Mouse (Mus musculus): Measurements from ENCODE around the gene Lrr1. TPM values are rescaled to one million over a fixed set of nuclear protein-coding genes. Genes with fewer than 3 reads are reported as not detected.
"Not testable (repeated sequence)": the region's sequence is repeated elsewhere in the genome, so short reads cannot be mapped to it uniquely, and the experiment has no call there.

The Lrr1 gene
- polyA plus RNA-seq, 1 experiment from 2014 or later = 21.1 TPM

- peak; percentile 3; the same call in 1 of the 2 replicates for ATAC-seq (ENCODE audit: low FRiP score, low TSS enrichment)
- peaks cover 18% of the 10 kb centered on the region for H3K36me3 ChIP-seq (ENCODE audit: insufficient read depth, low read length)
- no peaks in the 10 kb centered on the region for H3K9me3 ChIP-seq (ENCODE audit: low read length)
- H3K4me1 ChIP-seq (ENCODE audit: insufficient read depth, low read length) = peaks cover 6% of the 10 kb centered on the region; the same call in 1 of the 2 replicates
- H3K9ac ChIP-seq (replicated peaks; ENCODE audit: low read length) = no peak overlapping the region
- H3K27ac ChIP-seq (ENCODE audit: low read length) = no peak overlapping the region
- 3% methylated on average over 9 of the region's 9 CpGs for WGBS
- peak overlapping the region; percentile 34 for H3K4me2 ChIP-seq (replicated peaks; ENCODE audit: low read depth, low read length)
- H3K4me3 ChIP-seq (ENCODE audit: low read length) = peak overlapping the region; percentile 80; the same call in 1 of the 2 replicates
- no peaks in the 10 kb centered on the region for H3K27me3 ChIP-seq (ENCODE audit: insufficient read depth, low read length)
These were observed 9.1 kb upstream of the Lrr1 start for GRCm38 (mm10) chr12:69159578-69159940.

- not testable (repeated sequence) for ATAC-seq (ENCODE audit: low FRiP score, low TSS enrichment); H3K9me3 ChIP-seq (ENCODE audit: low read length); H3K27me3 ChIP-seq (ENCODE audit: insufficient read depth, low read length); H3K4me1 ChIP-seq (ENCODE audit: insufficient read depth, low read length); H3K4me2 ChIP-seq (replicated peaks; ENCODE audit: low read depth, low read length); H3K27ac ChIP-seq (ENCODE audit: low read length); H3K9ac ChIP-seq (replicated peaks; ENCODE audit: low read length); H3K4me3 ChIP-seq (ENCODE audit: low read length)
- WGBS = 70% methylated on average over 2 of the region's 2 CpGs
- H3K36me3 ChIP-seq (ENCODE audit: insufficient read depth, low read length) = peaks cover 18% of the 10 kb centered on the region
These were observed 7.9 kb upstream of the Lrr1 start for GRCm38 (mm10) chr12:69160677-69161076.

DNA sequence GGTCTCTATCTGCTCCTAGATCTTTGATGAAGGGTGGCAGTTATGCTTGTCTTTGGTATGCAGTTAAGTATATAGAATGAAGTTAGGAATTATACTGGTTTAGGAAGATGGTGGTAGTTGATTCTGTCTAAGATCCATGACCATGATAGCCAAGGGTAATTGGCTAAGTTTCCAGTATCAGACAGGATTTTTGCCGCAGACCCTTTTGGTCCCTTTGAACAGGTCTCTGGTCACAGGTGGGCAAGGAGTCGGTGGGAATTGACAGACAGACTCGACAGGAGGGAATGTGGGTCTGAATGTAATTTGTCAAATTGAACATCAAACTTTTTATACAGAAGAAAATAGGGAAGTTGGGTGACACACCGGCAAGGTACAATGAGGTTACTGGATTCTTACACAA, 5.0 kb upstream of the Lrr1 start:
- 86% methylated on average over 4 of the region's 4 CpGs for WGBS
- H3K36me3 ChIP-seq (ENCODE audit: insufficient read depth, low read length); H3K4me2 ChIP-seq (replicated peaks; ENCODE audit: low read depth, low read length); H3K27me3 ChIP-seq (ENCODE audit: insufficient read depth, low read length); ATAC-seq (ENCODE audit: low FRiP score, low TSS enrichment); H3K27ac ChIP-seq (ENCODE audit: low read length); H3K4me3 ChIP-seq (ENCODE audit: low read length); H3K9me3 ChIP-seq (ENCODE audit: low read length); H3K9ac ChIP-seq (replicated peaks; ENCODE audit: low read length); H3K4me1 ChIP-seq (ENCODE audit: insufficient read depth, low read length): not testable (repeated sequence)

- no peak for ATAC-seq (ENCODE audit: low FRiP score, low TSS enrichment)
- Histone ChIP-seq H3K4me3 (ENCODE audit: low read length) (no peak overlapping the region), H3K9me3 (ENCODE audit: low read length) (no peaks in the 10 kb centered on the region), H3K9ac (replicated peaks; ENCODE audit: low read length) (no peak overlapping the region), H3K4me1 (ENCODE audit: insufficient read depth, low read length) (peaks cover 10% of the 10 kb centered on the region; the same call in 1 of the 2 replicates), H3K27ac (ENCODE audit: low read length) (no peak overlapping the region), H3K4me2 (replicated peaks; ENCODE audit: low read depth, low read length) (no peak overlapping the region), H3K27me3 (ENCODE audit: insufficient read depth, low read length) (no peaks in the 10 kb centered on the region), H3K36me3 (ENCODE audit: insufficient read depth, low read length) (no peaks in the 10 kb centered on the region)
- WGBS = 55% methylated on average over 3 of the region's 3 CpGs
These were observed 3.7 kb upstream of the Lrr1 start for GRCm38 (mm10) chr12:69164904-69165303.

DNA sequence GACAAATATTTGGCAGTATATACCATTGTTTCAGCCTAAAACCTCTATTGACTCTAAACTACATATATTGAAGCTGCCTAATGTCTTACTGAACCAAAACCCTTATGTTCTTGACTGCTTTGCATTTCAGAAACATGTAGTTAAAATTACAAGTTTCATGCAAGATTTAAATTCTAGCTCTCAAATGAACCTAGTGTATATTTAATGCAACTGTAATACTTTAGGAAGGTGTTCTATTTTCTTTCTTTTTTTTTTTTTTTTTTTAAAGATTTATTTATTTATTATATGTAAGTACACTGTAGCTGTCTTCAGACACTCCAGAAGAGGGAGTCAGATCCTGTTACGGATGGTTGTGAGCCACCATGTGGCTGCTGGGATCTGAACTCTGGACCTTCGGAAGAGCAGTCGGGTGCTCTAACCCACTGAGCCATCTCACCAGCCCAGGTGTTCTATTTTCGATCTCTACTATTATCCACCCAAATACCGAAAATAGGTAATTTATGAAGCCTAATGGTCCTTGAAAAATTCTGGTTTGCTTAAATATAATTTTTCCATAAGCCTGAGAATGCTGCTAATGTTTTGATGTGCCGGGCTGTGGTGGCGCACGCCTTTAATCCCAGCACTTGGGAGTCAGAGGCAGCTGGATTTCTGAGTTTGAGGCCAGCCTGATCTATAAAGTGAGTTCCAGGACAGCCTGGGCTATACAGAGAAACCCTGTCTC, 1.6 kb upstream of the Lrr1 start:
- H3K9me3 ChIP-seq (ENCODE audit: low read length); H3K27me3 ChIP-seq (ENCODE audit: insufficient read depth, low read length); H3K36me3 ChIP-seq (ENCODE audit: insufficient read depth, low read length); H3K9ac ChIP-seq (replicated peaks; ENCODE audit: low read length); ATAC-seq (ENCODE audit: low FRiP score, low TSS enrichment); H3K4me2 ChIP-seq (replicated peaks; ENCODE audit: low read depth, low read length); H3K27ac ChIP-seq (ENCODE audit: low read length); H3K4me3 ChIP-seq (ENCODE audit: low read length): not testable (repeated sequence)
- H3K4me1 ChIP-seq (ENCODE audit: insufficient read depth, low read length) = peaks cover 10% of the 10 kb centered on the region; the same call in 1 of the 2 replicates
- 68% methylated on average over 8 of the region's 8 CpGs for WGBS

DNA sequence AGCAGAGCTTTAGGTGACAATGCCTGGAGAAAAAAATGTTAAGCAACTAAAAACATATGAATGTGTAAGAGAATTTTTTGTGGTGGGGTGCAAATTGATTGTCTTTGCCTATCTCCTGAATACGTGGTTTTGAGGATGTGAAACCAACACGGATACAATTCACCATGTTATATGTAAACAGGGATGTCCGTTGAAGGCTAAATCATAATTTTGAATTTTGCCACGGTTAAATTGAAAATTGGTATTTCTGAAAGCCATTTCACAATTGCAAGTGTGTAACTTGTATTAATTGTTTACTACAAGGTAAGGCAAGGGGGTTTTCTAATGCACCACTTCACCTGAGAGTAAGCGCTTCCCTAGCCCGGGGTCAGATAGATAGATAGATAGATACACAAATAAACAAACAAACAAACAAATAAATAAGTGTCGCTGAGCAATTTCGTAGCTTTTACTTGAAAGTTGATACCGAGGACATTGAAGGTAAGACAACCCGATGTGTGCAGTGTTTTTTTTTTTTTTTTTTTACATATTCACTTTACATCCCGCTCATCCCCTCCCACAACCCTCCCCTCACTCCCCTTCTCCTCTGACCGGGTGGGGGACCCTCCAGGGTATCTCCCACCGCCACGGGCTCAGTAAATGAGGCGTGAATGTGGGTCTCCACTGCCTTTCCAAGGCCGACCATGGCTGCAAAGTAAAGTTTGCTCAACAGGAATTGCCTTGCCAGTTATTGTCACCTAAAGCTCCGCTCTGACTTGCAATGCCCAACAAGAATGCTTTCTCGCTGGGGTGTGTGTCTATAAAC, 756 bp upstream of the Lrr1 start:
- Histone ChIP-seq H3K36me3 (ENCODE audit: insufficient read depth, low read length) (0 out of 2 replicates have a peak, but pooled peaks cover 7% of the 10 kb centered on the region), H3K4me3 (ENCODE audit: low read length) (peak overlapping the region; percentile 71), H3K27ac (ENCODE audit: low read length) (peak overlapping the region; percentile 88; the same call in 1 of the 2 replicates), H3K9ac (replicated peaks; ENCODE audit: low read length) (peak overlapping the region; percentile 77), H3K4me1 (ENCODE audit: insufficient read depth, low read length) (peaks cover 10% of the 10 kb centered on the region; the same call in 1 of the 2 replicates), H3K27me3 (ENCODE audit: insufficient read depth, low read length) (no peaks in the 10 kb centered on the region), H3K9me3 (ENCODE audit: low read length) (no peaks in the 10 kb centered on the region), H3K4me2 (replicated peaks; ENCODE audit: low read depth, low read length) (peak overlapping the region; percentile 81)
- peak; percentile 60 for ATAC-seq (ENCODE audit: low FRiP score, low TSS enrichment)
- WGBS = 7% methylated on average over 18 of the region's 18 CpGs

GRCm38 (mm10) chr12:69171307-69171706, 2.7 kb downstream of the Lrr1 start:
- Histone ChIP-seq H3K9ac (replicated peaks; ENCODE audit: low read length) (no peak overlapping the region), H3K4me2 (replicated peaks; ENCODE audit: low read depth, low read length) (no peak overlapping the region), H3K4me3 (ENCODE audit: low read length) (no peak overlapping the region), H3K9me3 (ENCODE audit: low read length) (no peaks in the 10 kb centered on the region), H3K4me1 (ENCODE audit: insufficient read depth, low read length) (peaks cover 10% of the 10 kb centered on the region; the same call in 1 of the 2 replicates), H3K36me3 (ENCODE audit: insufficient read depth, low read length) (0 out of 2 replicates have a peak, but pooled peaks cover 21% of the 10 kb centered on the region), H3K27ac (ENCODE audit: low read length) (no peak overlapping the region), H3K27me3 (ENCODE audit: insufficient read depth, low read length) (no peaks in the 10 kb centered on the region)
- ATAC-seq (ENCODE audit: low FRiP score, low TSS enrichment) = no peak
- WGBS = 95% methylated on average over 2 of the region's 2 CpGs

DNA sequence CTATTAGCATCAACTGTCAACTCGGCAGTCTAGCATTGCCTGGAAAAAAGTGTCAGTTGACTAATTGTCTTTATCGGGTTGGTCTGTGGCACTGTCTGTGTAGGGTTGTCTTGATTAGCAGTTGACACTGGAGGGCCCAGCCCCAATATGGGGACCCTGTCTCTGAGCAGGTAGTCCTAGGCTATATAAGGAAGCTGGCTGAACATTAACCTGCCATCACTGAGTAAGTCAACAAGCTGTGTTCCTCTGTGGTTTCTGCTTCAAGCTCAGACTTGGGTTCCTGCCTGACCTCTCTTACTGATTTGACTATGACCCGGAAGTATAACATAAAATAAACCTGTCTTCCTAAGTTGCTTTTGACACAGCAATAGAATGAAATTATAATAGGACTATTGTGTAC, 7.4 kb downstream of the Lrr1 start:
- Histone ChIP-seq H3K4me2 (replicated peaks; ENCODE audit: low read depth, low read length) (no peak overlapping the region), H3K9me3 (ENCODE audit: low read length) (no peaks in the 10 kb centered on the region), H3K27me3 (ENCODE audit: insufficient read depth, low read length) (no peaks in the 10 kb centered on the region), H3K4me3 (ENCODE audit: low read length) (no peak overlapping the region), H3K36me3 (ENCODE audit: insufficient read depth, low read length) (peaks cover 31% of the 10 kb centered on the region; the same call in 1 of the 2 replicates), H3K4me1 (ENCODE audit: insufficient read depth, low read length) (no peaks in the 10 kb centered on the region), H3K27ac (ENCODE audit: low read length) (no peak overlapping the region), H3K9ac (replicated peaks; ENCODE audit: low read length) (no peak overlapping the region)
- no peak for ATAC-seq (ENCODE audit: low FRiP score, low TSS enrichment)
- WGBS = 93% methylated on average over 3 of the region's 3 CpGs

- Histone ChIP-seq H3K4me1 (ENCODE audit: insufficient read depth, low read length) (no peaks in the 10 kb centered on the region), H3K27ac (ENCODE audit: low read length) (no peak overlapping the region), H3K36me3 (ENCODE audit: insufficient read depth, low read length) (peaks cover 31% of the 10 kb centered on the region; the same call in 1 of the 2 replicates), H3K27me3 (ENCODE audit: insufficient read depth, low read length) (no peaks in the 10 kb centered on the region), H3K4me2 (replicated peaks; ENCODE audit: low read depth, low read length) (no peak overlapping the region), H3K4me3 (ENCODE audit: low read length) (no peak overlapping the region), H3K9ac (replicated peaks; ENCODE audit: low read length) (no peak overlapping the region), H3K9me3 (ENCODE audit: low read length) (no peaks in the 10 kb centered on the region)
- ATAC-seq (ENCODE audit: low FRiP score, low TSS enrichment) = no peak
- 85% methylated on average over 3 of the region's 3 CpGs for WGBS
These were observed 8.9 kb downstream of the Lrr1 start for GRCm38 (mm10) chr12:69177526-69177925.

DNA sequence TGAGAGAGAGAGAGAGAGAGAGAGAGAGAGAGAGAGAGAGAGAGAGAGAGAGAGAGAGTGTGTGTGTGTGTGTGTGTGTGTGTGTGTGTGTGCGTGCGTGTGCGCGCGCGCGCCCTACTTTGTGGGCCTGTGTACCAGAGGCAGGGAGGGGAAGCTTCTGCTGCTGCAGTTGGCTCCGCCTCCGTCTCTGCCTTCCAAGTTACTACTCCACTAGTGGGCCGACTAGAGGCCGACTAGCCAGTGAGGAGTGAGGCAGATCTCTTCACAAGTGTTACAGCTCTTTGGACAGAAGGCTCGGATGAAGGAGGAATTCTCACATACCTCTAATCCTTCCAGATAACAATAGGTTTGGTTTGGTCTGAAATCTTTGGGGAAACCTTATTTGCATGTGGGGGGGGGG, 10.8 kb downstream of the Lrr1 start:
- H3K4me2 ChIP-seq (replicated peaks; ENCODE audit: low read depth, low read length) = no peak overlapping the region
- H3K36me3 ChIP-seq (ENCODE audit: insufficient read depth, low read length) = peaks cover 22% of the 10 kb centered on the region; the same call in 1 of the 2 replicates
- no peaks in the 10 kb centered on the region for H3K27me3 ChIP-seq (ENCODE audit: insufficient read depth, low read length)
- ATAC-seq (ENCODE audit: low FRiP score, low TSS enrichment) = no peak
- H3K27ac ChIP-seq (ENCODE audit: low read length) = no peak overlapping the region
- H3K9me3 ChIP-seq (ENCODE audit: low read length) = no peaks in the 10 kb centered on the region
- WGBS = 70% methylated on average over 12 of the region's 12 CpGs
- no peak overlapping the region for H3K4me3 ChIP-seq (ENCODE audit: low read length)
- H3K4me1 ChIP-seq (ENCODE audit: insufficient read depth, low read length) = no peaks in the 10 kb centered on the region
- H3K9ac ChIP-seq (replicated peaks; ENCODE audit: low read length) = no peak overlapping the region

All from kidney, embryonic 16.5 days (tissue).